Comparison of ENCODE assay signal across 10 mouse cellular contexts in genomic region chr8:6279903-6280302, GRCm38 (mm10).
"Had no signal": no experiment of that assay in that cellular context is flagged by ENCODE, and none has a peak within 500 bp of the region (broad histone marks: within the 10 kb centered on the region; RNA-seq: fewer than 3 reads in every experiment).

No protein-coding gene starts in this region.

- ATAC-seq: midbrain, embryonic 13.5 days; midbrain, embryonic 15.5 days had no signal

- DNase-seq: lung, adult 18-20 months; lung, embryonic 14.5 days; lung, postnatal 10 days; lung, postnatal 4 days; right cerebral cortex, postnatal 14 days; thymus, adult 2 months; thymus, postnatal 25 days; thymus, postnatal 4 days had no signal
